Mouse (Mus musculus) spleen, adult 2 months (tissue): ENCODE measurements around the gene Hdac5.

Experiments used
- CTCF ChIP-seq: fragments of 200-500 bp; IDR thresholded peaks from 2 replicates; pipeline ENCODE4 v1.5.1; 2011; ENCODE audit warnings: mild to moderate bottlenecking, inconsistent platforms; ENCODE audit not compliant: insufficient read depth, insufficient read length, insufficient replicate concordance; ENCODE audit errors: extremely low read depth
- POLR2A ChIP-seq: fragments of 200-500 bp; IDR thresholded peaks from 2 replicates; pipeline ENCODE4 v1.6.1; 2011; ENCODE audit warnings: low read depth, low read length, inconsistent platforms

DNA sequence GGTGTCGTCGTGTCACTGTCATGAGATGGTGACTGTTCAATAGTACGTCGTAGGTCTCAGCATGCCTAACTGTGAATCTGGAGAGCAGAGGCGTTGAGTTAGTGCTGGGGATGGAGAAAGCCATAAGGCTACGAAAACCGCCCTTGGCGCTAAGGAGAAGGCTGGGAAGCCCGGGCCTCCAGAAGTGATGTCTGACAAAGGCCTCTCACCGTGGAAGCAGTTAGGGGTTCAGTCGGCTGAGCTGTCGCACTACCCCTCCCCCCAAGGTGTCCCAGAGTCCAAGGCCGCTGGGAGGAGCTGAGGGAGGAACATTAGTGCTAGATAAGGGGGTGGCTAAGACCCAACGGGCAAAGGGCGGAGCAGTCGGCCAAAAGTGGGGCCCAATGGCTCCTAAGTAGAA lies 84.0 kb downstream of the Hdac5 start:
- no peak for TF ChIP-seq CTCF
- TF ChIP-seq POLR2A, result no peak
